Mouse (Mus musculus): ENCODE data around the gene Cdh23. TPM values are rescaled to one million over a fixed set of nuclear protein-coding genes. Genes with fewer than 3 reads are reported as not detected.

Cdh23 gene
- polyA plus RNA-seq, 1 experiment from 2014 or later = 2.7 TPM

- 93% methylated on average over 1 of the region's 1 CpGs for WGBS
- no peak for ATAC-seq
- H3K4me3 ChIP-seq (replicated peaks; ENCODE audit: low read length) = no peak overlapping the region
- H3K4me2 ChIP-seq (ENCODE audit: low read length) = no peak overlapping the region
- no peaks in the 10 kb centered on the region for H3K9me3 ChIP-seq (ENCODE audit: control insufficient read depth, low read length)
- H3K27me3 ChIP-seq (replicated peaks; ENCODE audit: control insufficient read depth, insufficient read depth, low read length) = no peaks in the 10 kb centered on the region
- H3K36me3 ChIP-seq (ENCODE audit: control insufficient read depth, insufficient read depth) = peaks cover 3% of the 10 kb centered on the region; the same call in 1 of the 2 replicates
- no peak overlapping the region for H3K27ac ChIP-seq (ENCODE audit: low read length)
- H3K9ac ChIP-seq (replicated peaks; ENCODE audit: low read depth, low read length) = no peak overlapping the region
- H3K4me1 ChIP-seq (replicated peaks; ENCODE audit: control insufficient read depth, insufficient read depth, low read length) = peaks cover 7% of the 10 kb centered on the region
Observed at GRCm38 (mm10) chr10:60735737-60736136, 39.4 kb upstream of the Cdh23 start.

GRCm38 (mm10) chr10:60733471-60733870, 37.2 kb upstream of the Cdh23 start:
- H3K9me3 ChIP-seq (ENCODE audit: control insufficient read depth, low read length) = no peaks in the 10 kb centered on the region
- no peak overlapping the region for H3K9ac ChIP-seq (replicated peaks; ENCODE audit: low read depth, low read length)
- no peak for ATAC-seq
- WGBS = 87% methylated on average over 8 of the region's 8 CpGs
- H3K4me1 ChIP-seq (replicated peaks; ENCODE audit: control insufficient read depth, insufficient read depth, low read length) = peaks cover 7% of the 10 kb centered on the region
- peaks cover 3% of the 10 kb centered on the region; the same call in 1 of the 2 replicates for H3K36me3 ChIP-seq (ENCODE audit: control insufficient read depth, insufficient read depth)
- H3K27me3 ChIP-seq (replicated peaks; ENCODE audit: control insufficient read depth, insufficient read depth, low read length) = no peaks in the 10 kb centered on the region
- no peak overlapping the region for H3K4me2 ChIP-seq (ENCODE audit: low read length)
- H3K4me3 ChIP-seq (replicated peaks; ENCODE audit: low read length) = no peak overlapping the region
- no peak overlapping the region for H3K27ac ChIP-seq (ENCODE audit: low read length)

- Histone ChIP-seq H3K4me1 (replicated peaks; ENCODE audit: control insufficient read depth, insufficient read depth, low read length) (peaks cover 13% of the 10 kb centered on the region), H3K27ac (ENCODE audit: low read length) (peak overlapping the region; percentile 26; the same call in 1 of the 2 replicates), H3K36me3 (ENCODE audit: control insufficient read depth, insufficient read depth) (peaks cover 3% of the 10 kb centered on the region; the same call in 1 of the 2 replicates), H3K4me3 (replicated peaks; ENCODE audit: low read length) (no peak overlapping the region), H3K9me3 (ENCODE audit: control insufficient read depth, low read length) (no peaks in the 10 kb centered on the region), H3K4me2 (ENCODE audit: low read length) (no peak overlapping the region), H3K9ac (replicated peaks; ENCODE audit: low read depth, low read length) (peak overlapping the region; percentile 36; the same call in 1 of the 2 replicates), H3K27me3 (replicated peaks; ENCODE audit: control insufficient read depth, insufficient read depth, low read length) (no peaks in the 10 kb centered on the region)
- ATAC-seq = no peak
- 29% methylated on average over 2 of the region's 2 CpGs for WGBS
Observed at GRCm38 (mm10) chr10:60732397-60732861, 36.1 kb upstream of the Cdh23 start.

- Histone ChIP-seq H3K4me1 (replicated peaks; ENCODE audit: control insufficient read depth, insufficient read depth, low read length) (peaks cover 16% of the 10 kb centered on the region), H3K4me2 (ENCODE audit: low read length) (no peak overlapping the region), H3K27me3 (replicated peaks; ENCODE audit: control insufficient read depth, insufficient read depth, low read length) (no peaks in the 10 kb centered on the region), H3K9ac (replicated peaks; ENCODE audit: low read depth, low read length) (peak overlapping the region; percentile 36; the same call in 1 of the 2 replicates), H3K36me3 (ENCODE audit: control insufficient read depth, insufficient read depth) (peaks cover 2% of the 10 kb centered on the region; the same call in 1 of the 2 replicates), H3K4me3 (replicated peaks; ENCODE audit: low read length) (no peak overlapping the region), H3K9me3 (ENCODE audit: control insufficient read depth, low read length) (no peaks in the 10 kb centered on the region), H3K27ac (ENCODE audit: low read length) (peak overlapping the region; percentile 26; the same call in 1 of the 2 replicates)
- ATAC-seq = peak; percentile 48; the same call in 1 of the 2 replicates
- 5% methylated on average over 5 of the region's 5 CpGs for WGBS
Observed at GRCm38 (mm10) chr10:60731742-60732141, 35.5 kb upstream of the Cdh23 start.

- H3K36me3 ChIP-seq (ENCODE audit: control insufficient read depth, insufficient read depth) = no peaks in the 10 kb centered on the region
- H3K4me2 ChIP-seq (ENCODE audit: low read length) = no peak overlapping the region
- H3K9ac ChIP-seq (replicated peaks; ENCODE audit: low read depth, low read length) = no peak overlapping the region
- H3K27me3 ChIP-seq (replicated peaks; ENCODE audit: control insufficient read depth, insufficient read depth, low read length) = no peaks in the 10 kb centered on the region
- H3K27ac ChIP-seq (ENCODE audit: low read length) = no peak overlapping the region
- 37% methylated on average over 5 of the region's 5 CpGs for WGBS
- no peak overlapping the region for H3K4me3 ChIP-seq (replicated peaks; ENCODE audit: low read length)
- no peaks in the 10 kb centered on the region for H3K9me3 ChIP-seq (ENCODE audit: control insufficient read depth, low read length)
- H3K4me1 ChIP-seq (replicated peaks; ENCODE audit: control insufficient read depth, insufficient read depth, low read length) = peaks cover 16% of the 10 kb centered on the region
- no peak for ATAC-seq
Observed at GRCm38 (mm10) chr10:60727301-60727700, 31.0 kb upstream of the Cdh23 start.

- ATAC-seq = no peak
- WGBS = 88% methylated on average over 3 of the region's 3 CpGs
- Histone ChIP-seq H3K9ac (replicated peaks; ENCODE audit: low read depth, low read length) (no peak overlapping the region), H3K4me2 (ENCODE audit: low read length) (no peak overlapping the region), H3K9me3 (ENCODE audit: control insufficient read depth, low read length) (no peaks in the 10 kb centered on the region), H3K4me3 (replicated peaks; ENCODE audit: low read length) (no peak overlapping the region), H3K27ac (ENCODE audit: low read length) (no peak overlapping the region), H3K36me3 (ENCODE audit: control insufficient read depth, insufficient read depth) (no peaks in the 10 kb centered on the region), H3K4me1 (replicated peaks; ENCODE audit: control insufficient read depth, insufficient read depth, low read length) (peaks cover 12% of the 10 kb centered on the region), H3K27me3 (replicated peaks; ENCODE audit: control insufficient read depth, insufficient read depth, low read length) (no peaks in the 10 kb centered on the region)
Observed at GRCm38 (mm10) chr10:60726896-60727295, 30.6 kb upstream of the Cdh23 start.

- no peak overlapping the region for H3K9ac ChIP-seq (replicated peaks; ENCODE audit: low read depth, low read length)
- H3K27me3 ChIP-seq (replicated peaks; ENCODE audit: control insufficient read depth, insufficient read depth, low read length) = no peaks in the 10 kb centered on the region
- WGBS = 79% methylated on average over 6 of the region's 6 CpGs
- no peak overlapping the region for H3K4me3 ChIP-seq (replicated peaks; ENCODE audit: low read length)
- H3K27ac ChIP-seq (ENCODE audit: low read length) = no peak overlapping the region
- ATAC-seq = no peak
- H3K4me1 ChIP-seq (replicated peaks; ENCODE audit: control insufficient read depth, insufficient read depth, low read length) = peaks cover 19% of the 10 kb centered on the region
- H3K36me3 ChIP-seq (ENCODE audit: control insufficient read depth, insufficient read depth) = no peaks in the 10 kb centered on the region
- H3K4me2 ChIP-seq (ENCODE audit: low read length) = no peak overlapping the region
- H3K9me3 ChIP-seq (ENCODE audit: control insufficient read depth, low read length) = no peaks in the 10 kb centered on the region
Observed at GRCm38 (mm10) chr10:60724496-60724895, 28.2 kb upstream of the Cdh23 start.

- Histone ChIP-seq H3K27ac (ENCODE audit: low read length) (no peak overlapping the region), H3K4me3 (replicated peaks; ENCODE audit: low read length) (no peak overlapping the region), H3K36me3 (ENCODE audit: control insufficient read depth, insufficient read depth) (no peaks in the 10 kb centered on the region), H3K27me3 (replicated peaks; ENCODE audit: control insufficient read depth, insufficient read depth, low read length) (no peaks in the 10 kb centered on the region), H3K9me3 (ENCODE audit: control insufficient read depth, low read length) (no peaks in the 10 kb centered on the region), H3K4me2 (ENCODE audit: low read length) (no peak overlapping the region), H3K4me1 (replicated peaks; ENCODE audit: control insufficient read depth, insufficient read depth, low read length) (peaks cover 19% of the 10 kb centered on the region), H3K9ac (replicated peaks; ENCODE audit: low read depth, low read length) (no peak overlapping the region)
- WGBS = 50% methylated on average over 1 of the region's 1 CpGs
- no peak for ATAC-seq
Observed at GRCm38 (mm10) chr10:60723345-60723744, 27.1 kb upstream of the Cdh23 start.

GRCm38 (mm10) chr10:60721640-60722039, 25.4 kb upstream of the Cdh23 start:
- Histone ChIP-seq H3K9ac (replicated peaks; ENCODE audit: low read depth, low read length) (no peak overlapping the region), H3K36me3 (ENCODE audit: control insufficient read depth, insufficient read depth) (no peaks in the 10 kb centered on the region), H3K4me3 (replicated peaks; ENCODE audit: low read length) (no peak overlapping the region), H3K27ac (ENCODE audit: low read length) (peak overlapping the region; percentile 33), H3K4me2 (ENCODE audit: low read length) (peak overlapping the region; percentile 36), H3K4me1 (replicated peaks; ENCODE audit: control insufficient read depth, insufficient read depth, low read length) (peaks cover 10% of the 10 kb centered on the region), H3K27me3 (replicated peaks; ENCODE audit: control insufficient read depth, insufficient read depth, low read length) (no peaks in the 10 kb centered on the region), H3K9me3 (ENCODE audit: control insufficient read depth, low read length) (no peaks in the 10 kb centered on the region)
- ATAC-seq = peak; percentile 51
- 15% methylated on average over 12 of the region's 12 CpGs for WGBS

GRCm38 (mm10) chr10:60720461-60720860, 24.2 kb upstream of the Cdh23 start:
- ATAC-seq = no peak
- H3K4me1 ChIP-seq (replicated peaks; ENCODE audit: control insufficient read depth, insufficient read depth, low read length) = peaks cover 10% of the 10 kb centered on the region
- no peaks in the 10 kb centered on the region for H3K27me3 ChIP-seq (replicated peaks; ENCODE audit: control insufficient read depth, insufficient read depth, low read length)
- H3K4me2 ChIP-seq (ENCODE audit: low read length) = no peak overlapping the region
- H3K36me3 ChIP-seq (ENCODE audit: control insufficient read depth, insufficient read depth) = peaks cover 7% of the 10 kb centered on the region
- no peak overlapping the region for H3K27ac ChIP-seq (ENCODE audit: low read length)
- H3K9me3 ChIP-seq (ENCODE audit: control insufficient read depth, low read length) = no peaks in the 10 kb centered on the region
- no peak overlapping the region for H3K4me3 ChIP-seq (replicated peaks; ENCODE audit: low read length)
- WGBS = 85% methylated on average over 5 of the region's 5 CpGs
- no peak overlapping the region for H3K9ac ChIP-seq (replicated peaks; ENCODE audit: low read depth, low read length)
